Mouse (Mus musculus) gastrocnemius, postnatal 14 days (tissue): Measurements from ENCODE around the gene Slc39a1. TPM values are rescaled to one million over a fixed set of nuclear protein-coding genes. Genes with fewer than 3 reads are reported as not detected.

Source experiments
- DNase-seq: peaks from one replicate; pipeline ENCODE4 v3.0.0; 2021; ENCODE audit warnings: mixed read lengths
- intact Hi-C: fragments of 180-260 bp; cut with DNase I; formaldehyde crosslinking; loops from one replicate; pipeline ENCODE4 v1.15.1; 2025; ENCODE audit warnings: low total_unique reads
- total RNA-seq, 2 experiments: library from RNA; stranded (reverse); gene quantifications; 2 replicates each; pipeline ENCODE4 v1.2.3; 2021

Slc39a1 gene
- total RNA-seq, 2 experiments from 2014 or later: 57.8 to 62.7 TPM

- intact Hi-C loops: loop anchor here (10.0 kb wide), 1 partner anchor 112 kb away; no protein-coding TSS in a partner anchor
- no peak for DNase-seq
Measured at GRCm38 (mm10) chr3:90263121-90263771, 15.3 kb downstream of the Slc39a1 start.

- intact Hi-C loops: loop anchor here (10.0 kb wide), 1 partner anchor 110 kb away; no protein-coding TSS in a partner anchor
Measured at GRCm38 (mm10) chr3:90264687-90265033, 16.7 kb downstream of the Slc39a1 start.

GRCm38 (mm10) chr3:90265034-90265931 lies 17.3 kb downstream of the Slc39a1 start, which contains the start of gene Dennd4b:
TSS of gene Dennd4b (plus strand) at chr3:90265185.
- peak; percentile 95 for DNase-seq
- intact Hi-C loops: loop anchor here (10.0 kb wide), 1 partner anchor 110 kb away; no protein-coding TSS in a partner anchor

More at GRCm38 (mm10) chr3:90264687-90265033, 16.7 kb downstream of the Slc39a1 start:
- no peak for DNase-seq

- intact Hi-C loops: loop anchor here (10.0 kb wide), 1 partner anchor 109 kb away; no protein-coding TSS in a partner anchor
- DNase-seq: peak; percentile 57
Measured at GRCm38 (mm10) chr3:90265932-90266741, 18.2 kb downstream of the Slc39a1 start.

GRCm38 (mm10) chr3:90266901-90267775 lies 19.2 kb downstream of the Slc39a1 start:
- no peak for DNase-seq
- intact Hi-C loops: loop anchor here (10.0 kb wide), 1 partner anchor 108 kb away; no protein-coding TSS in a partner anchor

GRCm38 (mm10) chr3:90268190-90268589 lies 20.2 kb downstream of the Slc39a1 start:
- DNase-seq: no peak
- intact Hi-C loops: loop anchor here (10.0 kb wide), 1 partner anchor 107 kb away; no protein-coding TSS in a partner anchor

GRCm38 (mm10) chr3:90268971-90269370 lies 21.0 kb downstream of the Slc39a1 start:
- intact Hi-C loops: loop anchor here (10.0 kb wide), 1 partner anchor 106 kb away; no protein-coding TSS in a partner anchor
- DNase-seq: no peak

- intact Hi-C loops: loop anchor here (10.0 kb wide), 1 partner anchor 194 kb away; the partner anchor contains the start of gene Npr1
- no peak for DNase-seq
Measured at GRCm38 (mm10) chr3:90270784-90271183, 22.8 kb downstream of the Slc39a1 start.

GRCm38 (mm10) chr3:90272170-90272569 lies 24.2 kb downstream of the Slc39a1 start:
- DNase-seq: no peak
- intact Hi-C loops: loop anchor here (10.0 kb wide), 1 partner anchor 193 kb away; the partner anchor contains the start of gene Npr1

GRCm38 (mm10) chr3:90273855-90274254 lies 25.9 kb downstream of the Slc39a1 start:
- no peak for DNase-seq
- intact Hi-C loops: loop anchor here (10.0 kb wide), 1 partner anchor 191 kb away; the partner anchor contains the start of gene Npr1

- intact Hi-C loops: loop anchor here (10.0 kb wide), 1 partner anchor 190 kb away; the partner anchor contains the start of gene Npr1
Measured at GRCm38 (mm10) chr3:90275286-90275685, 27.3 kb downstream of the Slc39a1 start.

GRCm38 (mm10) chr3:90276858-90277257 lies 28.9 kb downstream of the Slc39a1 start:
- intact Hi-C loops: loop anchor here (10.0 kb wide), 1 partner anchor 188 kb away; the partner anchor contains the start of gene Npr1

More at GRCm38 (mm10) chr3:90275286-90275685, 27.3 kb downstream of the Slc39a1 start:
- no peak for DNase-seq

GRCm38 (mm10) chr3:90277793-90278192 lies 29.8 kb downstream of the Slc39a1 start:
- no peak for DNase-seq
- intact Hi-C loops: loop anchor here (10.0 kb wide), 1 partner anchor 187 kb away; the partner anchor contains the start of gene Npr1

More at GRCm38 (mm10) chr3:90276858-90277257, 28.9 kb downstream of the Slc39a1 start:
- no peak for DNase-seq

GRCm38 (mm10) chr3:90278211-90278610 lies 30.2 kb downstream of the Slc39a1 start:
- intact Hi-C loops: loop anchor here (10.0 kb wide), 1 partner anchor 187 kb away; the partner anchor contains the start of gene Npr1
- no peak for DNase-seq

- intact Hi-C loops: loop anchor here (10.0 kb wide), 1 partner anchor 186 kb away; the partner anchor contains the start of gene Npr1
Measured at GRCm38 (mm10) chr3:90279216-90279615, 31.2 kb downstream of the Slc39a1 start.

GRCm38 (mm10) chr3:90279743-90280142 lies 31.8 kb downstream of the Slc39a1 start:
- intact Hi-C loops: loop anchor here (10.0 kb wide), 1 partner anchor 185 kb away; the partner anchor contains the start of gene Npr1

More at GRCm38 (mm10) chr3:90279216-90279615, 31.2 kb downstream of the Slc39a1 start:
- no peak for DNase-seq

GRCm38 (mm10) chr3:90280708-90281107 lies 32.7 kb downstream of the Slc39a1 start:
- DNase-seq: no peak
- intact Hi-C loops: no loop called here

More at GRCm38 (mm10) chr3:90279743-90280142, 31.8 kb downstream of the Slc39a1 start:
- no peak for DNase-seq
